Mouse (Mus musculus) liver, postnatal 0 days (tissue): ENCODE results near the gene Syp. TPM values are rescaled to one million over a fixed set of nuclear protein-coding genes. Genes with fewer than 3 reads are reported as not detected.

Experiments
- ATAC-seq: fragments of 200-750 bp; cut with Nextera tagmentation; 2 replicates; pipeline ENCODE4 v1.8.0; 2017; ENCODE audit warnings: mild to moderate bottlenecking, moderate library complexity
- DNase-seq: peaks from one replicate; pipeline ENCODE4 v3.0.0-alpha.2; 2016
- H3K27ac ChIP-seq: fragments of 300-500 bp; sonication (generic); 2 replicates; pipeline ENCODE4 v1.5.1; 2014; ENCODE audit warnings: antibody characterized with exemption, moderate library complexity, mild to moderate bottlenecking, low read depth
- H3K27me3 ChIP-seq: fragments of 300-500 bp; sonication (generic); 2 replicates; pipeline ENCODE4 v1.6.1; 2014; ENCODE audit warnings: low read length, control low read depth, mixed read lengths; ENCODE audit not compliant: insufficient read depth
- H3K36me3 ChIP-seq: fragments of 300-500 bp; sonication (generic); replicated peaks from 2 replicates; pipeline ENCODE4 v1.6.1; 2014; ENCODE audit warnings: mild to moderate bottlenecking, control low read depth, low read length, moderate library complexity, mixed read lengths; ENCODE audit not compliant: insufficient read depth
- H3K4me1 ChIP-seq: fragments of 300-500 bp; sonication (generic); 2 replicates; pipeline ENCODE4 v1.6.1; 2014; ENCODE audit warnings: antibody characterized with exemption, mild to moderate bottlenecking, control low read depth; ENCODE audit not compliant: insufficient read depth
- H3K4me2 ChIP-seq: fragments of 300-500 bp; sonication (generic); 2 replicates; pipeline ENCODE4 v1.6.1; 2014; ENCODE audit warnings: low read depth, mild to moderate bottlenecking, low read length, moderate library complexity, mixed read lengths
- H3K4me3 ChIP-seq: fragments of 300-500 bp; sonication (generic); 2 replicates; pipeline ENCODE4 v1.5.1; 2014; ENCODE audit warnings: low read depth, low read length
- H3K9ac ChIP-seq: fragments of 300-500 bp; sonication (generic); replicated peaks from 2 replicates; pipeline ENCODE4 v1.6.1; 2014; ENCODE audit warnings: mild to moderate bottlenecking, moderate library complexity
- H3K9me3 ChIP-seq: fragments of 300-500 bp; sonication (generic); 2 replicates; pipeline ENCODE4 v1.6.1; 2016; ENCODE audit warnings: mild to moderate bottlenecking, control low read depth, low read length, mixed read lengths
- CTCF ChIP-seq: sonication (generic); IDR thresholded peaks from 2 replicates; pipeline ENCODE4 v1.5.1; 2016; ENCODE audit warnings: antibody characterized with exemption, low read depth
- EP300 ChIP-seq: IDR thresholded peaks from 2 replicates; pipeline ENCODE4 v1.6.1; 2016; ENCODE audit warnings: antibody characterized with exemption, low read depth, mild to moderate bottlenecking
- WGBS: fragments of 180-500 bp; shearing (Covaris S2); extraction: QIAGEN DNeasy Blood & Tissue Kit; methylation state at CpG from one replicate; pipeline ENCODE4 v1.1.7; 2014; ENCODE audit not compliant: insufficient replicate concordance; 5-methylcytosine and 5-hydroxymethylcytosine counted together
- polyA plus RNA-seq: library from polyadenylated mRNA; unstranded; fragments of >200 nt; fragmentation: Nextera tagmentation; extraction: Ambion mirVana; gene quantifications from 2 replicates; pipeline ENCODE4 v1.2.1, GENCODE M21; 2015

The Syp gene
- polyA plus RNA-seq, 1 experiment from 2014 or later: 0.04 TPM

DNA sequence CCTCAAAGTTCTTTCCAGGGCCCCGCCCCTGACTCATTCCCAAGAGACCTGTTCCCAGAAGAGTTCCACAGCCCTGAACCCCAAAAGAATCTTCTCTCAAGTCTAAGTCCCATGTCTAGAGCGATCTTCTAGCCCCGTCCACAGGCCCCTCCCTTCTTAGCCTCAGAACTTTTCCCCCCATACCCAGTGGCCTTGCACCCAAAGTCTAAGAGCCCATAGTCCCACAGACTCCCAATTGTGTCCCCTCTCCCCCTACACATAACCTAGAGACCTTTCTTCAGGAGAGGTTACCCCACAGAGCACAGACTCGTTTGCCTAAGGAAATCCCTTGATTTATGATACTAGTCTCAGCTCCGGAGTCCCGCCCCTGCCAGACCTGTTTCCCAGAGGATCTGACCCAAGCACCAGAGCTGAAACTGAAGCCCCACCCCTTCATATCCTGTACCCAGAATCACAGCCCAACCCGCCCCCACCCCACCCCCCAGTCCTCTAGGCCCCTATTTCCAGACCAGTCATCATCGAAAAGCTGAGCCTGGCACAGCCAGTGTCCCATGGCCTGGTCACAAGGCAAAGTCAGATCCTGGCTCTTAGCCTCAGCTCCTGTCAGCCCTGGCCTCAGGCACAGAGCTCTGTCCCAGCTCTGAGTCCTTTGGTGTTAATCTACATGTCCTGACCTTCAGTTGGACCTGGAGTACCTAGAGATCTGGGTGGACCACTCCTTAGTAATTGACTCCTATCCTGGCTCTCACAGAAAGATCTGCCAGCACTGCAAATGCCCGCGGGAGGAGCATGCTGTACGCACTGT, 20.7 kb downstream of the Syp start:
- Histone ChIP-seq H3K9ac (no peak overlapping the region), H3K36me3 (no peaks in the 10 kb centered on the region), H3K4me3 (peak overlapping the region; percentile 55; the same call in 1 of the 2 replicates), H3K4me2 (no peak overlapping the region), H3K9me3 (no peaks in the 10 kb centered on the region), H3K4me1 (no peaks in the 10 kb centered on the region), H3K27me3 (no peaks in the 10 kb centered on the region), H3K27ac (no peak overlapping the region)
- 70% methylated on average over 11 of the region's 11 CpGs for WGBS
- TF ChIP-seq EP300 (no peak), CTCF (no peak)
- DNase-seq (no peak), ATAC-seq (no peak)

DNA sequence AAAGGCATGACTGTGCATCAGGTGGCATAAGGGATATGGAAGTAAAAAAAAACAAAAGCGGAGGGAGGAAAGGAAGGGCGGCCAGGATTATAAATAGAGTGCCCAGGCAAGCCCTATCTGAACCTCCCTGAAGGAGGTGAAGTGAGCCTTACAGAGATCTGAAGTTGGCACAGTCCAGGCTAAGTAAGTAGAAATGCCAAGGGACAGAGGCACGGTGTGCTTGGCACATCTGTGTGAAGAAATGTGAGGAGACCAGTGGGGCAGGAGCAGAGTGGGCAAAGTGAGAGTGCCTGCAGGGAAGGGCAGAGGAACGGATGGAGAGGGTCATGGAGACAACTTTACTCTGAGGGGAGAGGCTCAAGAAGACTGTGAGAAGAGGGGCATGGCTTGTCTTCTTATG, 22.8 kb downstream of the Syp start:
- Histone ChIP-seq H3K4me1 (no peaks in the 10 kb centered on the region), H3K4me2 (no peak overlapping the region), H3K9me3 (no peaks in the 10 kb centered on the region), H3K27me3 (no peaks in the 10 kb centered on the region), H3K9ac (no peak overlapping the region), H3K4me3 (no peak overlapping the region), H3K36me3 (no peaks in the 10 kb centered on the region), H3K27ac (no peak overlapping the region)
- TF ChIP-seq CTCF (no peak), EP300 (no peak)
- no peak for DNase-seq
- no peak for ATAC-seq
- 82% methylated on average over 4 of the region's 4 CpGs for WGBS

DNA sequence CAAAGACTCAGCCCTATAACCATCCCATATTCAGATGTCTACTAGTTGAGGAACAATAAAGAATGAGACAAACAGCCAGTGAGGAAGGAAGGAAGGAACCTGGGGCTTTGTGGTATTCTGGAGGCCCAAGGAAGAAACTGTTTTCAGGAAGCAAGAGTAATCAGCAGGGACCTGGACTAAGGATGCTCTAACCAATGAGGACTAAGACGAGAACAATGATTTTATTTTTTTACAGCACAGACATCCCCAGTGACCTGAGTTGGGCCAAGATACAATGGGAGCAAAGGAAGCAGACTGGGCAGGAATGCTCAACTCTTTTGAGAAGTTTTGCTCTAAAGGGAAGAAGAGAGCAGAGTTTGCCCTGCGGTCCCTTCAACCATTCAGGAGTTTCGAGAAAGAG, 24.7 kb downstream of the Syp start:
- WGBS: 54% methylated on average over 3 of the region's 3 CpGs
- Histone ChIP-seq H3K9ac (no peak overlapping the region), H3K27ac (no peak overlapping the region), H3K4me3 (no peak overlapping the region), H3K4me1 (no peaks in the 10 kb centered on the region), H3K9me3 (no peaks in the 10 kb centered on the region), H3K27me3 (no peaks in the 10 kb centered on the region), H3K36me3 (0 out of 2 replicates have a peak, but pooled peaks cover 10% of the 10 kb centered on the region), H3K4me2 (no peak overlapping the region)
- TF ChIP-seq CTCF: no peak
- no peak for TF ChIP-seq EP300
- ATAC-seq (no peak), DNase-seq (no peak)

DNA sequence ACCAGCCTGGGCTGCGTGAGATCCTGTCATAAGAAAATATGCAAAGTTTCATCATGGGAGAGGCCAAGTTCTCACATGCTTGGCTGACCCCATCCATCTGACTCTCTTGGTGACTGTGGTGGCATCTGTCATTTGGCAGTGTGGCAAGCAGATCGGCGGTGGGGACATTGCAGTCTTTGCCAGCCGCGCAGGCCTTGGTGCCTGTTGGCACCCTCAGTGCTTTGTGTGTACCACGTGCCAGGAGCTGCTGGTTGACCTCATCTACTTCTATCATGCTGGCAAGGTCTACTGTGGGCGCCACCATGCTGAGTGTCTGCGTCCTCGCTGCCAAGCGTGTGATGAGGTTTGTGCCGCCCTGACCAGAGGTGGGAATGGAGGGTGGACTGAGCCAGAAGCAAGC, 26.5 kb downstream of the Syp start:
- Histone ChIP-seq H3K4me1 (no peaks in the 10 kb centered on the region), H3K9me3 (no peaks in the 10 kb centered on the region), H3K36me3 (0 out of 2 replicates have a peak, but pooled peaks cover 10% of the 10 kb centered on the region), H3K4me3 (no peak overlapping the region), H3K27me3 (no peaks in the 10 kb centered on the region), H3K4me2 (no peak overlapping the region), H3K9ac (no peak overlapping the region), H3K27ac (no peak overlapping the region)
- TF ChIP-seq EP300: no peak
- DNase-seq (no peak), ATAC-seq (no peak)
- WGBS: 88% methylated on average over 11 of the region's 11 CpGs

DNA sequence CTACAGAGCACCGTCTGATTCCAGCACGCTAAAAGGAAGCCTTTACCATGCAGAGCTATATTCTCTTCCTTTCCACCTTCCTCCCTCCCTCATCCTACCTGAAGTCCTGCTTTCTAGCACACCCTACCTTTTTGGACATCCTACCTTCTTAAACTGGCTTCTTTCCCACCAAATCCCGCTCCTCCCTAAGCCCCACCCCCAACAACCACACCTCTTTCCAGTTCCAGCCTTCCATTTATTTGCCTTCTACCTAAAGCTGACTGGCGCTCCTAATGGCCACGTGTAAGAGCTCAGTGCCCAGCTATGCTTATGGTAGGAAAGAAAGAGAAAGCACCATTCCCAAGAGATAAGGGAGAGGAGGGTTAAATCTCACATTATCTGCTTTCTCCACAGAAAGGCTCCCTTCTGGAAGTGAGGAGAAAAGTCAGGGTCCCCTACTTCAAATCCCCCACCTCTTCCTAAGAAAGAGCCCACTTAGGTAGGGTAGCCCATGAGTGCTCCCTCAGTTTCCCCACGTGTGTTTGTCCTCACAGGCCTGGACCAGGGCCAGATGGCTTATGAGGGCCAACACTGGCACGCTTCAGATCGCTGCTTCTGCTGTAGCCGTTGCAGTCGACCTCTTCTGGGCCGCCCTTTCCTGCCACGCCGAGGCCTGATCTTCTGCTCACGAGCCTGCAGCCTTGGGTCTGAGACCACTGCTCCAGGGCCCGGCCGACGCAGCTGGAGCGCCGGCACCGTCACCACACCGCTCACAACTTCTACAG, 27.6 kb downstream of the Syp start:
- no peak overlapping the region for H3K27ac ChIP-seq
- ATAC-seq (no peak), DNase-seq (no peak)
- no peak overlapping the region for H3K4me2 ChIP-seq
- WGBS: 71% methylated on average over 21 of the region's 21 CpGs
- TF ChIP-seq CTCF (no peak), EP300 (no peak)
- H3K36me3 ChIP-seq: 0 out of 2 replicates have a peak, but pooled peaks cover 10% of the 10 kb centered on the region
- no peaks in the 10 kb centered on the region for H3K9me3 ChIP-seq
- no peaks in the 10 kb centered on the region for H3K27me3 ChIP-seq
- no peak overlapping the region for H3K9ac ChIP-seq
- H3K4me3 ChIP-seq: no peak overlapping the region
- no peaks in the 10 kb centered on the region for H3K4me1 ChIP-seq

DNA sequence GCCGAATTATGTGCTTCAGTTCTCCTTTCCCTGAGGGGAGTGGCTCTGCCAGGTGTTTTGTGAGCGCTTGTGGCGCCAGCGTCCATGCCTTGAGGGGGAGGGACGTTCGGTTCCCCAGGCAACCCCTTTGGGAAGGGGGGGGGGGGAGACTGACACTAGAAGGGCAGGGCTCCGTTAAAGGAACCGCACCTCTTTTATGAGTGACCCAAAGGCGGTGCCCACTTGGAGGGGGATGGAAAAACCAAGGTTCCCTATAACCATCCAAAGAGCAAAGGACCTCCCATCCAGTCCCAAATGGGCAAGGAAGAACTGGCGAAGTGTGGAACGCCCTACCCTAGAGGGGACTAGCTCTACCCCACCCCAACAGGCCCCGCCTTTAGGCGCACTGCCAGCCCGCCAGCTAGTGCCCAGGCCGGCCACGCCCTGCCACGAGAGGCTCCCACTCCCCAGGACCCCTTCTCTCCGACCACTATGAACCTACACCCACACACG, 32.2 kb downstream of the Syp start:
- peak; percentile 71 for DNase-seq
- H3K36me3 ChIP-seq: 0 out of 2 replicates have a peak, but pooled peaks cover 10% of the 10 kb centered on the region
- peaks cover 6% of the 10 kb centered on the region; the same call in 1 of the 2 replicates for H3K4me1 ChIP-seq
- ATAC-seq: peak; percentile 70
- peak overlapping the region; percentile 59 for H3K9ac ChIP-seq
- H3K4me2 ChIP-seq: peak overlapping the region; percentile 72
- no peak for TF ChIP-seq EP300
- no peak for TF ChIP-seq CTCF
- H3K4me3 ChIP-seq: peak overlapping the region; percentile 54
- 22% methylated on average over 19 of the region's 19 CpGs for WGBS
- H3K9me3 ChIP-seq: no peaks in the 10 kb centered on the region
- no peaks in the 10 kb centered on the region for H3K27me3 ChIP-seq
- H3K27ac ChIP-seq: peak overlapping the region; percentile 62; the same call in 1 of the 2 replicates
